Mouse (Mus musculus): ENCODE measurements around the gene Fam136a. TPM values are rescaled to one million over a fixed set of nuclear protein-coding genes. Genes with fewer than 3 reads are reported as not detected.

Fam136a gene
- total RNA-seq, 2 experiments from 2014 or later = 37.2 to 38.4 TPM

- peak; percentile 90 to 92 for DNase-seq (ENCODE audit: low spot score in 2 of 2)
Observed at GRCm38 (mm10) chr6:86396581-86397256, 31.3 kb downstream of the Fam136a start, which contains the start of gene Pcyox1. Gene Pcyox1, minus strand, starts transcription at chr6:86397154.

- DNase-seq (ENCODE audit: low spot score in 2 of 2) = no peak
Observed at GRCm38 (mm10) chr6:86397257-86397980, 32.0 kb downstream of the Fam136a start.

GRCm38 (mm10) chr6:86398986-86399385 is 33.5 kb downstream of the Fam136a start:
- no peak for DNase-seq (ENCODE audit: low spot score in 2 of 2)

GRCm38 (mm10) chr6:86399995-86400394 is 34.5 kb downstream of the Fam136a start:
- no peak for DNase-seq (ENCODE audit: low spot score in 2 of 2)

- DNase-seq (ENCODE audit: low spot score in 2 of 2) = peak; percentile 36 to 57
Observed at GRCm38 (mm10) chr6:86400972-86401371, 35.5 kb downstream of the Fam136a start.

GRCm38 (mm10) chr6:86402681-86403607 is 37.5 kb downstream of the Fam136a start:
- peak in 1 of 2 experiments; percentile 18 for DNase-seq (ENCODE audit: low spot score in 2 of 2)

- peak; percentile 92 for DNase-seq (ENCODE audit: low spot score in 2 of 2)
Observed at GRCm38 (mm10) chr6:86403728-86404099, 38.3 kb downstream of the Fam136a start.

GRCm38 (mm10) chr6:86404100-86404861 is 38.8 kb downstream of the Fam136a start, which contains the start of gene Tia1:
Gene Tia1, plus strand, starts transcription at chr6:86404219.
- peak; percentile 97 to 99 for DNase-seq (ENCODE audit: low spot score in 2 of 2)

GRCm38 (mm10) chr6:86404996-86405395 is 39.5 kb downstream of the Fam136a start:
- no peak for DNase-seq (ENCODE audit: low spot score in 2 of 2)

- DNase-seq (ENCODE audit: low spot score in 2 of 2) = no peak
Observed at GRCm38 (mm10) chr6:86406306-86406705, 40.9 kb downstream of the Fam136a start.

GRCm38 (mm10) chr6:86418711-86419110 is 53.3 kb downstream of the Fam136a start:
- no peak for DNase-seq (ENCODE audit: low spot score in 2 of 2)

- no peak for DNase-seq (ENCODE audit: low spot score in 2 of 2)
Observed at GRCm38 (mm10) chr6:86419239-86419638, 53.8 kb downstream of the Fam136a start.

Other genes starting within 250 kb of the Fam136a start
- gene Tgfa, start 170.4 kb upstream of the Fam136a start, total RNA-seq (2021) = 10 to 100 TPM; 36.2 to 38.5 TPM
- gene Snrpg, start 5.7 kb downstream of the Fam136a start, total RNA-seq (2021) = 100 to 1,000 TPM in 1 of 2 experiments, 10 to 100 TPM in 1; 80.7 to 103 TPM
- gene Pcyox1, start 31.5 kb downstream of the Fam136a start, total RNA-seq (2021) = 100 to 1,000 TPM; 119 to 133 TPM
- 100 to 1,000 TPM; 148 to 168 TPM for gene Tia1, start 38.6 kb downstream of the Fam136a start, total RNA-seq (2021)
- gene Gm44790, start 61.0 kb downstream of the Fam136a start, total RNA-seq (2021) = not detected
- gene C87436, start 72.7 kb downstream of the Fam136a start, total RNA-seq (2021) = 10 to 100 TPM; 13.6 to 15.9 TPM
- gene Pcbp1, start 160.7 kb downstream of the Fam136a start, total RNA-seq (2021) = 100 to 1,000 TPM; 159 to 184 TPM